Mouse (Mus musculus) megakaryocyte, embryonic 14.5 days (primary cell): Measurements from ENCODE around the gene Smarce1.

Experiments used
- FLI1 ChIP-seq: IDR thresholded peaks from 2 replicates; pipeline ENCODE4 v1.6.1; 2012; ENCODE audit warnings: low read length, inconsistent platforms, mixed read lengths
- GATA1 ChIP-seq: IDR thresholded peaks from 3 replicates; pipeline ENCODE4 v1.6.1; 2012; ENCODE audit warnings: mixed read lengths, low read length, inconsistent platforms, borderline replicate concordance

DNA sequence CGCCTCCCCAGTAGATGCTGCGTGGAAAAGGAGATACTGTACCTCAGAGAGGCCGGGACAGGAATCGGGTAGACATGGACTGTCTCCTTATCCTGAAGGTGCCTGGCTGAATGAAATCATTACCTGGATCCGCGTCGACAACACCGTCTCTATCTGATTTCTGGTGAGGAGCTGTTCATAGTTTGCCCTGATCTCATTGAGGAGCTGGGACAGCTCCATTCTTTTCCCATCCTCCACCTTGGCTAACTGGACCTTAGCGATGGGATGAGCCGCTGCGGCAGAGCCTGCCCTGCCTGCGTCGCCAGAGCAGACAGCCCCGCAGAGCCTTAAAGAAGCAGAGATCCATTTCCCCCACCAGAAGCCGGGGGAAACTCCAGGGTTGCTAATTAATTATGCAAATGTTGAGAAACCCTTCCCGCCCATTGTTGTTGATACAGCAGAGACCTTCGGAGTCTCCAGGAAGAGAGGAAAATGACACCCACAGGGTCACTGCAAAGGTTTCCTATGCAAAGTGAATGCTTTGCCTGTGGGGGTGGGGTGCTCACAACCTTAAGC, 13.1 kb upstream of the Smarce1 start, which contains the start of gene Krt222:
- TF ChIP-seq GATA1 = no peak
- no peak for TF ChIP-seq FLI1
